In genomic region chr8:105965266-105965904, GRCm38 (mm10) we compare ENCODE assay signal across 8 mouse cellular contexts. TPM values are rescaled to one million over a fixed set of nuclear protein-coding genes. Genes with fewer than 3 reads are reported as not detected.
DNase-seq lines count a peak whose midpoint lies in the region; ATAC-seq and TF ChIP-seq lines count a peak whose summit lies in the region.

No protein-coding gene starts in this region.

- peak; percentile 74 for DNase-seq in adrenal gland, postnatal 10 days
- peak; percentile 16 for DNase-seq in forebrain, embryonic 14.5 days (ENCODE audit: low spot score)
- peak; percentile 66 for DNase-seq in liver, embryonic 11.5 days (ENCODE audit: low spot score)
- DNase-seq in thymus, postnatal 10 days (ENCODE audit: low spot score in 2 of 2) = peak; percentile 50 to 59
- DNase-seq in frontal cortex, postnatal 14 days (ENCODE audit: low spot score in 2 of 2) = no peak

- peak overlapping the region; percentile 63 for H3K4me2 ChIP-seq in forebrain, embryonic 14.5 days (ENCODE audit: low read length)
- peak overlapping the region; percentile 72 for H3K4me2 ChIP-seq in hindbrain, embryonic 12.5 days (replicated peaks)
- peak overlapping the region; percentile 93 for H3K4me2 ChIP-seq in liver, embryonic 11.5 days
- peak overlapping the region; percentile 95 for H3K4me2 ChIP-seq in myocyte (ENCODE audit: low read depth)

- H3K9ac ChIP-seq in ES-Bruce4 (ENCODE audit: low read depth, poor library complexity, severe bottlenecking) = peak overlapping the region; percentile 89
- H3K9ac ChIP-seq in forebrain, embryonic 14.5 days (ENCODE audit: low read length) = peak overlapping the region; percentile 55
- peak overlapping the region; percentile 56 for H3K9ac ChIP-seq in hindbrain, embryonic 12.5 days
- peak overlapping the region; percentile 90 for H3K9ac ChIP-seq in liver, embryonic 11.5 days (ENCODE audit: low read depth, low read length)

- WGBS in forebrain, embryonic 14.5 days = 3% methylated on average over 39 of the region's 40 CpGs
- WGBS in hindbrain, embryonic 12.5 days = 3% methylated on average over 40 of the region's 40 CpGs
- WGBS in liver, embryonic 11.5 days = under 1% methylated on average over 40 of the region's 40 CpGs

- TF ChIP-seq POLR2A in ES-Bruce4 (IDR thresholded peaks at IDR 0.05; ENCODE audit: insufficient read depth, low read length) (no peak), myocyte (IDR thresholded peaks at IDR 0.05; ENCODE audit: insufficient read length, low read depth) (no peak)

- no peak for TF ChIP-seq EP300 in ES-Bruce4 (IDR thresholded peaks at IDR 0.05; ENCODE audit: insufficient read depth, low read depth, low read length)

- H3K79me2 ChIP-seq in myocyte (ENCODE audit: control insufficient read depth, insufficient read depth) = peaks cover 46% of the 10 kb centered on the region

- H3K4me1 ChIP-seq in ES-Bruce4 (ENCODE audit: control insufficient read depth, insufficient read depth, low read length) = peaks cover 10% of the 10 kb centered on the region
- no peaks in the 10 kb centered on the region for H3K4me1 ChIP-seq in forebrain, embryonic 14.5 days (ENCODE audit: control insufficient read depth, insufficient read depth, low read length)
- peaks cover 15% of the 10 kb centered on the region for H3K4me1 ChIP-seq in hindbrain, embryonic 12.5 days
- peaks cover 37% of the 10 kb centered on the region for H3K4me1 ChIP-seq in liver, embryonic 11.5 days (replicated peaks; ENCODE audit: control insufficient read depth, insufficient read depth, low read length)

- peak; percentile 82 for ATAC-seq in forebrain, embryonic 14.5 days
- ATAC-seq in hindbrain, embryonic 12.5 days (ENCODE audit: low FRiP score) = peak; percentile 46
- ATAC-seq in liver, embryonic 11.5 days (replicated peaks; ENCODE audit: low FRiP score) = peak; percentile 61

- no peaks in the 10 kb centered on the region for H3K9me3 ChIP-seq in ES-Bruce4 (replicated peaks; ENCODE audit: control insufficient read depth, insufficient read depth, low read length, poor library complexity, severe bottlenecking)
- no peaks in the 10 kb centered on the region for H3K9me3 ChIP-seq in forebrain, embryonic 14.5 days (replicated peaks; ENCODE audit: control insufficient read depth, low read length)
- H3K9me3 ChIP-seq in hindbrain, embryonic 12.5 days (replicated peaks) = no peaks in the 10 kb centered on the region
- H3K9me3 ChIP-seq in liver, embryonic 11.5 days (ENCODE audit: control insufficient read depth, low read length) = no peaks in the 10 kb centered on the region

- TF ChIP-seq CTCF in ES-Bruce4 (IDR thresholded peaks at IDR 0.05; ENCODE audit: low read depth, low read length) = no peak

- peak overlapping the region; percentile 60 for H3ac ChIP-seq in myocyte (ENCODE audit: control insufficient read depth, insufficient read length)

- H3K4me3 ChIP-seq in ES-Bruce4 (ENCODE audit: low read depth, low read length) (peak overlapping the region; percentile 73), myocyte (peak overlapping the region; percentile 75)
- peak overlapping the region; percentile 44 for H3K4me3 ChIP-seq in forebrain, embryonic 14.5 days (ENCODE audit: low read depth, low read length)
- H3K4me3 ChIP-seq in hindbrain, embryonic 12.5 days = peak overlapping the region; percentile 54
- H3K4me3 ChIP-seq in liver, embryonic 11.5 days (ENCODE audit: low read depth, low read length) = peak overlapping the region; percentile 89

- H3K36me3 ChIP-seq in ES-Bruce4 (ENCODE audit: control insufficient read depth, insufficient read depth, low read length, poor library complexity, severe bottlenecking) (no peaks in the 10 kb centered on the region), myocyte (ENCODE audit: control insufficient read depth, insufficient read depth) (no peaks in the 10 kb centered on the region)
- H3K36me3 ChIP-seq in forebrain, embryonic 14.5 days (ENCODE audit: control insufficient read depth, insufficient read depth, low read length) = no peaks in the 10 kb centered on the region
- no peaks in the 10 kb centered on the region for H3K36me3 ChIP-seq in hindbrain, embryonic 12.5 days
- H3K36me3 ChIP-seq in liver, embryonic 11.5 days (ENCODE audit: control insufficient read depth, insufficient read depth, low read length) = peaks cover 1% of the 10 kb centered on the region; the same call in 1 of the 2 replicates

- H3K27ac ChIP-seq in ES-Bruce4 (ENCODE audit: insufficient read depth, low read length) = peak overlapping the region; percentile 24; the same call in 1 of the 2 replicates
- no peak overlapping the region for H3K27ac ChIP-seq in forebrain, embryonic 14.5 days (ENCODE audit: low read depth, low read length)
- H3K27ac ChIP-seq in hindbrain, embryonic 12.5 days = 0 out of 2 replicates have a peak overlapping the region, but pooled peaks have one; percentile 17
- H3K27ac ChIP-seq in liver, embryonic 11.5 days (ENCODE audit: low read depth, low read length) = peak overlapping the region; percentile 95

- H3K27me3 ChIP-seq in ES-Bruce4 (ENCODE audit: control insufficient read depth, insufficient read depth, low read length, poor library complexity, severe bottlenecking) = no peaks in the 10 kb centered on the region
- H3K27me3 ChIP-seq in forebrain, embryonic 14.5 days (replicated peaks; ENCODE audit: control insufficient read depth, insufficient read depth, low read length) = peaks cover 12% of the 10 kb centered on the region
- H3K27me3 ChIP-seq in hindbrain, embryonic 12.5 days = peaks cover 45% of the 10 kb centered on the region
- H3K27me3 ChIP-seq in liver, embryonic 11.5 days (replicated peaks; ENCODE audit: control insufficient read depth, insufficient read depth, low read length) = no peaks in the 10 kb centered on the region
- no peaks in the 10 kb centered on the region for H3K27me3 ChIP-seq in myocyte (ENCODE audit: control insufficient read depth, insufficient read depth, insufficient read length)

TF ChIP-seq in myocyte, 11 proteins besides CTCF, POLR2A, EP300 and RAD21 (continues in another document):
- TF ChIP-seq POLR2AphosphoS2 (IDR thresholded peaks at IDR 0.05; ENCODE audit: insufficient read length, low read depth) (no peak), MYOG (IDR thresholded peaks at IDR 0.05; ENCODE audit: control insufficient read depth in 1 of 3, insufficient read depth in 1 of 3, insufficient read length in 2 of 3, low read depth in 2 of 3) (no peak), SRF (IDR thresholded peaks at IDR 0.05; ENCODE audit: control insufficient read depth, insufficient read length, low read depth) (no peak), CEBPB (IDR thresholded peaks at IDR 0.05; ENCODE audit: insufficient read depth, poor library complexity, severe bottlenecking) (no peak), USF1 (IDR thresholded peaks at IDR 0.05; ENCODE audit: low read depth) (no peak), MYOD1 (IDR thresholded peaks at IDR 0.05; ENCODE audit: control insufficient read depth in 1 of 3, insufficient read length in 2 of 3, low read depth in 2 of 3) (no peak), E2F4 (IDR thresholded peaks at IDR 0.05; ENCODE audit: insufficient read depth) (no peak), MAX (IDR thresholded peaks at IDR 0.05; ENCODE audit: low read depth) (no peak), TCF3 (IDR thresholded peaks at IDR 0.05; ENCODE audit: insufficient read length, low read depth) (no peak), REST (IDR thresholded peaks at IDR 0.05; ENCODE audit: insufficient read depth, insufficient read length) (no peak)

RNA-seq across cellular contexts. Expression of gene Slc12a4, which starts 0.5 kb away (rescaled TPM):
- polyA plus RNA-seq in ES-Bruce4 (2011; ENCODE audit: insufficient read depth, insufficient read length, low read depth, missing spikeins) (57.1 and 65.1 TPM in 2 replicates), myocyte (2012; fragmentation: generic; extraction: Trizol) (95.7 TPM)
- total RNA-seq in adrenal gland, postnatal 10 days (2021) = 10 to 100 TPM; 30.5 to 33.7 TPM
- 5.1 and 9.4 TPM in 2 replicates for polyA plus RNA-seq in forebrain, embryonic 14.5 days (2014; fragmentation: Nextera tagmentation; extraction: Ambion mirVana)
- 19.5 TPM in 2 replicates for polyA plus RNA-seq in hindbrain, embryonic 12.5 days (2016; fragmentation: Nextera tagmentation; extraction: Ambion mirVana)
- polyA plus RNA-seq in liver, embryonic 11.5 days (2014; fragmentation: Nextera tagmentation; extraction: Ambion mirVana) = 25.6 and 25.8 TPM in 2 replicates

RNA-seq across cellular contexts. Expression of gene Dpep3, which starts 13.8 kb away (rescaled TPM):
- polyA plus RNA-seq in ES-Bruce4 (2011; ENCODE audit: insufficient read depth, insufficient read length, low read depth, missing spikeins) (0.47 and 0.48 TPM in 2 replicates), myocyte (2012; fragmentation: generic; extraction: Trizol) (not detected)
- total RNA-seq in adrenal gland, postnatal 10 days (2021) = not detected
- polyA plus RNA-seq in forebrain, embryonic 14.5 days (2014; fragmentation: Nextera tagmentation; extraction: Ambion mirVana) = not detected in 2 replicates
- polyA plus RNA-seq in hindbrain, embryonic 12.5 days (2016; fragmentation: Nextera tagmentation; extraction: Ambion mirVana) = not detected in 2 replicates
- polyA plus RNA-seq in liver, embryonic 11.5 days (2014; fragmentation: Nextera tagmentation; extraction: Ambion mirVana) = not detected in 2 replicates

RNA-seq across cellular contexts. Expression of gene Lcat, which starts 22.2 kb away (rescaled TPM):
- polyA plus RNA-seq in ES-Bruce4 (2011; ENCODE audit: insufficient read depth, insufficient read length, low read depth, missing spikeins) (2.8 and 3.2 TPM in 2 replicates), myocyte (2012; fragmentation: generic; extraction: Trizol) (1.1 TPM)
- total RNA-seq in adrenal gland, postnatal 10 days (2021) = 10 to 100 TPM; 39.2 to 89.9 TPM
- 0.17 and 0.48 TPM in 2 replicates for polyA plus RNA-seq in forebrain, embryonic 14.5 days (2014; fragmentation: Nextera tagmentation; extraction: Ambion mirVana)
- polyA plus RNA-seq in hindbrain, embryonic 12.5 days (2016; fragmentation: Nextera tagmentation; extraction: Ambion mirVana) = 0.57 and 0.79 TPM in 2 replicates
- 32.1 and 32.7 TPM in 2 replicates for polyA plus RNA-seq in liver, embryonic 11.5 days (2014; fragmentation: Nextera tagmentation; extraction: Ambion mirVana)

RNA-seq across cellular contexts. Expression of gene Dus2, which starts 25.8 kb away (rescaled TPM):
- polyA plus RNA-seq in ES-Bruce4 (2011; ENCODE audit: insufficient read depth, insufficient read length, low read depth, missing spikeins) = 14.4 and 19.3 TPM in 2 replicates
- 10 to 100 TPM; 13.5 to 15.2 TPM for total RNA-seq in adrenal gland, postnatal 10 days (2021)
- 18.4 and 20.3 TPM in 2 replicates for polyA plus RNA-seq in forebrain, embryonic 14.5 days (2014; fragmentation: Nextera tagmentation; extraction: Ambion mirVana)
- 16.3 and 20.7 TPM in 2 replicates for polyA plus RNA-seq in hindbrain, embryonic 12.5 days (2016; fragmentation: Nextera tagmentation; extraction: Ambion mirVana)
- 24.0 and 25.0 TPM in 2 replicates for polyA plus RNA-seq in liver, embryonic 11.5 days (2014; fragmentation: Nextera tagmentation; extraction: Ambion mirVana)
- polyA plus RNA-seq in myocyte (2012; fragmentation: generic; extraction: Trizol) = 30.4 TPM

RNA-seq across cellular contexts. Expression of gene Psmb10, which starts 27.1 kb away (rescaled TPM):
- polyA plus RNA-seq in ES-Bruce4 (2011; ENCODE audit: insufficient read depth, insufficient read length, low read depth, missing spikeins) = 46.1 and 53.1 TPM in 2 replicates
- 10 to 100 TPM; 58.0 to 66.3 TPM for total RNA-seq in adrenal gland, postnatal 10 days (2021)
- polyA plus RNA-seq in forebrain, embryonic 14.5 days (2014; fragmentation: Nextera tagmentation; extraction: Ambion mirVana) = 48.2 and 57.8 TPM in 2 replicates
- polyA plus RNA-seq in hindbrain, embryonic 12.5 days (2016; fragmentation: Nextera tagmentation; extraction: Ambion mirVana) = 27.3 and 30.2 TPM in 2 replicates
- 142 and 160 TPM in 2 replicates for polyA plus RNA-seq in liver, embryonic 11.5 days (2014; fragmentation: Nextera tagmentation; extraction: Ambion mirVana)
- 60.0 TPM for polyA plus RNA-seq in myocyte (2012; fragmentation: generic; extraction: Trizol)

Comparison
In these comparisons a context has a peak if more than half of its experiments do, and no peak if none do; other contexts are left out.
1. DNase-seq: peak in adrenal gland, postnatal 10 days (single experiment), forebrain, embryonic 14.5 days (single experiment), liver, embryonic 11.5 days (single experiment) and thymus, postnatal 10 days (2 of 2); none in frontal cortex, postnatal 14 days (0 of 2).
2. Peak in every context shown above with its lines, with median percentiles within 50 percentile points of each other: H3K4me3 ChIP-seq, H3K9ac ChIP-seq, ATAC-seq and H3K4me2 ChIP-seq.